Mouse (Mus musculus): ENCODE measurements around the gene Fignl1. TPM values are rescaled to one million over a fixed set of nuclear protein-coding genes. Genes with fewer than 3 reads are reported as not detected.
A peak's percentile ranks its signal among the peaks of the same experiment; 100 is the strongest.

The Fignl1 gene
- polyA plus RNA-seq, 1 experiment from 2014 or later = 122 TPM

DNA sequence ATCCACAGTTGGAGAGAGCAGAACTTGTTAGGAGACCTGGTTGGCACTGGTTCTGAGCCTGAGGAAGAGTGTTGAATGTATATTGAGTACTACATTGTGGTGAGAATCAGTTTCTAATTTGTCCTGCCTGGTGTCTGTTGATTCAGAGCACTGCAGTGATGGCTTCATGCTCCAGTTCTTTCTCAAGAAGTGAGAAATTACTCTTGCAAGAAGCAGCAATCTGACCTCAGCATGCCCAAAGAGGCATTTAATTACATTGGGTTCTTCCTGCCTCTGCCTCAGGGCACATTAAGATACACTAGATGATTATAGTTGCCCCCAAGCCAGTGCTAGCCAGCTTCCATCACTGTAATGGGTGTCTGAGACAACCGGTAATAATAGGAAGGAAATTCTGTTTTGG is 49.9 kb downstream of the Fignl1 start:
- no peaks in the 10 kb centered on the region for H3K4me1 ChIP-seq (replicated peaks; ENCODE audit: control insufficient read depth, insufficient read depth, low read length)
- no peak overlapping the region for H3K9ac ChIP-seq (ENCODE audit: low read depth, low read length)
- H3K4me2 ChIP-seq = no peak overlapping the region
- ATAC-seq (replicated peaks; ENCODE audit: low FRiP score) (no peak), DNase-seq (ENCODE audit: low spot score) (no peak)
- 90% methylated on average over 1 of the region's 1 CpGs for WGBS
- no peak overlapping the region for H3K4me3 ChIP-seq (ENCODE audit: low read depth, low read length)
- peaks cover 9% of the 10 kb centered on the region for H3K36me3 ChIP-seq (ENCODE audit: control insufficient read depth, insufficient read depth, low read length)
- H3K27me3 ChIP-seq (replicated peaks; ENCODE audit: control insufficient read depth, insufficient read depth, low read length) = no peaks in the 10 kb centered on the region
- H3K27ac ChIP-seq (ENCODE audit: low read depth, low read length) = no peak overlapping the region
- H3K9me3 ChIP-seq (ENCODE audit: control insufficient read depth, low read length) = no peaks in the 10 kb centered on the region

DNA sequence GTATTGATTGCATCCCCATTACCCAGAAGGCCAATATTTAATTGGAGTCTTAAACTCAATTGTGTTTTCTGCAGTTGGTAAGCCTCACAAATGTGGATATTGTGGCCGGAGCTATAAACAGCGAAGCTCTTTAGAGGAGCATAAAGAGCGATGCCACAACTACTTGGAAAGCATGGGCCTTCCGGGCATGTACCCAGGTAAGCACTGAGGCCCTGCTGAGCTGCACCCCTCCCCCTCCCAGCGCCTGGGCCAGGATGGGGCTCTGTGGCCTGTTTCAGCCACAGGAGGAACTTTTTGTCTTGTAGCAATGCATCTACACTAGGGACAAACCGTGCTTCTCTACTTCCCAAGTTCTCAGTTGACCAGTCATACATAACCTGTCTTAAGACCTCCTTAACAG is 50.6 kb downstream of the Fignl1 start:
- no peak overlapping the region for H3K4me2 ChIP-seq
- H3K9me3 ChIP-seq (ENCODE audit: control insufficient read depth, low read length) = no peaks in the 10 kb centered on the region
- no peak overlapping the region for H3K27ac ChIP-seq (ENCODE audit: low read depth, low read length)
- no peak for ATAC-seq (replicated peaks; ENCODE audit: low FRiP score)
- H3K9ac ChIP-seq (ENCODE audit: low read depth, low read length) = no peak overlapping the region
- no peaks in the 10 kb centered on the region for H3K27me3 ChIP-seq (replicated peaks; ENCODE audit: control insufficient read depth, insufficient read depth, low read length)
- no peaks in the 10 kb centered on the region for H3K4me1 ChIP-seq (replicated peaks; ENCODE audit: control insufficient read depth, insufficient read depth, low read length)
- H3K36me3 ChIP-seq (ENCODE audit: control insufficient read depth, insufficient read depth, low read length) = peaks cover 11% of the 10 kb centered on the region
- H3K4me3 ChIP-seq (ENCODE audit: low read depth, low read length) = no peak overlapping the region
- 82% methylated on average over 6 of the region's 6 CpGs for WGBS
- no peak for DNase-seq (ENCODE audit: low spot score)

DNA sequence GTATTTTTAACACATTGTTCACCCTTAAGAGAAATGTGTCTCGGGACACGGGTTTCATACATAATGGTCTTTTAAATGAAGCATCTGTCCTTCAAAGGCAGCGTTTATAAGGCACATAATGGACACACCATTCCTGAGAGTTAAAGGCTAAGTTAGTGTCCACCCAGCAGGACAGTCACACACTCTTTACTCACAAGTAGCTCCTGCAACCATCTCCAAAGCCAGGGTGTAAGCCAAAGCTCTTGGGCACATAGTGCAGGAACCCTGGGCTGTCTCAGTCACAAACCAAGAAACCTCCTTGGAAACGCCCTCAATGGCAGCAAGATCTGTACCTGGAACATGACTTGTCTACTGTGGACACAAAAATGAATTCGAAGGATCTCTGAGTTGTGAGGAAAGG is 55.9 kb downstream of the Fignl1 start:
- WGBS = 82% methylated on average over 5 of the region's 5 CpGs
- H3K9me3 ChIP-seq (ENCODE audit: control insufficient read depth, low read length) = no peaks in the 10 kb centered on the region
- H3K4me2 ChIP-seq = no peak overlapping the region
- ATAC-seq (replicated peaks; ENCODE audit: low FRiP score) (no peak), DNase-seq (ENCODE audit: low spot score) (no peak)
- no peak overlapping the region for H3K27ac ChIP-seq (ENCODE audit: low read depth, low read length)
- no peaks in the 10 kb centered on the region for H3K27me3 ChIP-seq (replicated peaks; ENCODE audit: control insufficient read depth, insufficient read depth, low read length)
- H3K36me3 ChIP-seq (ENCODE audit: control insufficient read depth, insufficient read depth, low read length) = peaks cover 5% of the 10 kb centered on the region
- no peaks in the 10 kb centered on the region for H3K4me1 ChIP-seq (replicated peaks; ENCODE audit: control insufficient read depth, insufficient read depth, low read length)
- H3K9ac ChIP-seq (ENCODE audit: low read depth, low read length) = no peak overlapping the region
- no peak overlapping the region for H3K4me3 ChIP-seq (ENCODE audit: low read depth, low read length)

DNA sequence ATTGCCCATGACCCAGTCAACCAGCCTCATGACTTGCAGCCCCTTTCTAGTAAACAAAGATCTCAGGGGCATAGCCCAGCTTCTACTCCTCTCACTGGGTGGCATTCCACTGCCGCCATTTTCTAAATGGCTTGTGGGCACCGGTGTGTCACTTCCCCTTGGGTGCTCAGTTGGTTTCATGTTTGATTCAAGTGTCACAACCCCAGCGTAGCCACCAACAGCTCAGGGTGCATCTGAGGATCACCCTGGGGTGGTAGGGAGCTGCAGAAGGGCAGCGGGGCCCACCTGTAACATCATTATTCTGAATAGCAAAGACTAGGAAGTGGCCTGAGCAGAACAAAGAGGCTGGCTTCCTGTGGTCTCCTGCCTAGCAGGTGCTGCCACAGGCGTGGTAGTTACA is 57.7 kb downstream of the Fignl1 start:
- no peak for ATAC-seq (replicated peaks; ENCODE audit: low FRiP score)
- Histone ChIP-seq H3K4me1 (replicated peaks; ENCODE audit: control insufficient read depth, insufficient read depth, low read length) (no peaks in the 10 kb centered on the region), H3K4me2 (no peak overlapping the region), H3K9me3 (ENCODE audit: control insufficient read depth, low read length) (no peaks in the 10 kb centered on the region), H3K27me3 (replicated peaks; ENCODE audit: control insufficient read depth, insufficient read depth, low read length) (no peaks in the 10 kb centered on the region), H3K4me3 (ENCODE audit: low read depth, low read length) (no peak overlapping the region), H3K36me3 (ENCODE audit: control insufficient read depth, insufficient read depth, low read length) (peaks cover 5% of the 10 kb centered on the region), H3K9ac (ENCODE audit: low read depth, low read length) (no peak overlapping the region), H3K27ac (ENCODE audit: low read depth, low read length) (no peak overlapping the region)
- 86% methylated on average over 5 of the region's 5 CpGs for WGBS
- DNase-seq (ENCODE audit: low spot score) = no peak

DNA sequence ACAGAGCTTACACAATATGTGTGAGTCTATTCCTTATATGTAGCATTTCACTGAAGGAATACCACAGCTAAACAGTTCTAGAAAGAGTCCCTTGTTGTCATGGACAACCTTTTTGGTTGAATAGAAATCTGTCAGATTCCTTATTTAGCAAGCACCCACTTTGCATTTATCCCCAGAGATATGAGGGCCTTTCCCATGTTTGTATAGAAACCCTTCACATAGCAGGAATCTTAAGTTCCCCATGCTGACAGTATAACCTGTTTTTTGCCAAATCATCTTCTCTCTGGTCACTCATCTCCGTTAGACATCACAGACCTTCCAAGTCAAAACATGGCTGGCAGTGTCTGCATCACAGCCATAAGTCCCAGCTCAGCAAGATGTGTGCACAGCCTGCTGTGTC is 64.5 kb downstream of the Fignl1 start:
- no peak overlapping the region for H3K27ac ChIP-seq (ENCODE audit: low read depth, low read length)
- no peaks in the 10 kb centered on the region for H3K9me3 ChIP-seq (ENCODE audit: control insufficient read depth, low read length)
- DNase-seq (ENCODE audit: low spot score) (no peak), ATAC-seq (replicated peaks; ENCODE audit: low FRiP score) (no peak)
- H3K9ac ChIP-seq (ENCODE audit: low read depth, low read length) = no peak overlapping the region
- 59% methylated on average over 1 of the region's 1 CpGs for WGBS
- no peaks in the 10 kb centered on the region; the same call in 1 of the 2 replicates for H3K36me3 ChIP-seq (ENCODE audit: control insufficient read depth, insufficient read depth, low read length)
- H3K4me2 ChIP-seq = no peak overlapping the region
- no peaks in the 10 kb centered on the region for H3K27me3 ChIP-seq (replicated peaks; ENCODE audit: control insufficient read depth, insufficient read depth, low read length)
- no peak overlapping the region for H3K4me3 ChIP-seq (ENCODE audit: low read depth, low read length)
- no peaks in the 10 kb centered on the region; the same call in 1 of the 2 replicates for H3K4me1 ChIP-seq (replicated peaks; ENCODE audit: control insufficient read depth, insufficient read depth, low read length)

DNA sequence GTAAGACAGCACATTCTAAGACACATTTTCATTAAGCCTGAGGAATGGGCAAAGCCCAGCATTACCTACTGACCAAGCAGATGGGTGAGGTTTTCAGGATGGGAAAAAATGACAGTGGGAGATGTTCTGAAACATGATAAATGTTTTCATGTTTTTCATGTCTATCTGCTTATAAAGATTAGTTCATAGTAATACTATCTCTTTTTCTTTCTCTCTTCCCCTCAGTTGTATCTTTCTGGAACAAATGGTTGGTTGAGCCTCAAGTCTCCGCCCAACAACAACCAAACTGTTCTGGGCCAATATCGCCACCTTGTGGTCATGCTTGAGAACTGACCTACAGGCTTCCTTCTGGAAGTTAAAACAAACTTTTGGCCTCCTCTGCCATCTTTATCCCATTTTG is 66.1 kb downstream of the Fignl1 start:
- peak overlapping the region; percentile 73 for H3K27ac ChIP-seq (ENCODE audit: low read depth, low read length)
- ATAC-seq (replicated peaks; ENCODE audit: low FRiP score) = peak; percentile 72

DNA sequence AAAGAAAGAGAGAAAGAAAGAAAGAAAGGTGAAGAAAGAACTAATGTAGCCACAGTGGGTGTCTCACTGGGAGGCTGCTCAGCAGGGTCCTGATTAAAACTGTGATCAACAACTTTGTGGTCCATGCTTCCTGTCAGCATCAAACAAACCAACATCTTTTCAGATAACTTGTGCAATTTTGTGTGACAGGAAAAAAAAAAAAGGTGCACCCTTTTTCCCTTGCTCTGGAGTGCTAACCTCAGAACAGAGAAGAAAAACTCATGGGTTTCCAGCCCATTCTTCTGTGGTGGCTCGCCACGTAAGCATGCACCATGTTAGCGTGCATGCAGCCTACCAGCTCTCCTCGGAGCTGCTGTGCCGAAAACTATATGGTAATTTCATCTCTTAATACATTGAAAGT is 67.2 kb downstream of the Fignl1 start:
- Histone ChIP-seq H3K27ac (ENCODE audit: low read depth, low read length) (no peak overlapping the region), H3K9ac (ENCODE audit: low read depth, low read length) (no peak overlapping the region), H3K4me3 (ENCODE audit: low read depth, low read length) (no peak overlapping the region), H3K4me1 (replicated peaks; ENCODE audit: control insufficient read depth, insufficient read depth, low read length) (peaks cover 3% of the 10 kb centered on the region; the same call in 1 of the 2 replicates), H3K27me3 (replicated peaks; ENCODE audit: control insufficient read depth, insufficient read depth, low read length) (no peaks in the 10 kb centered on the region), H3K4me2 (no peak overlapping the region), H3K9me3 (ENCODE audit: control insufficient read depth, low read length) (no peaks in the 10 kb centered on the region), H3K36me3 (ENCODE audit: control insufficient read depth, insufficient read depth, low read length) (no peaks in the 10 kb centered on the region; the same call in 1 of the 2 replicates)
- no peak for ATAC-seq (replicated peaks; ENCODE audit: low FRiP score)
- 86% methylated on average over 5 of the region's 5 CpGs for WGBS
- DNase-seq (ENCODE audit: low spot score) = no peak

More for the DNA sequence above, 66.1 kb downstream of the Fignl1 start:
- no peak overlapping the region for H3K4me2 ChIP-seq
- H3K36me3 ChIP-seq (ENCODE audit: control insufficient read depth, insufficient read depth, low read length) = no peaks in the 10 kb centered on the region; the same call in 1 of the 2 replicates
- H3K27me3 ChIP-seq (replicated peaks; ENCODE audit: control insufficient read depth, insufficient read depth, low read length) = no peaks in the 10 kb centered on the region
- H3K4me3 ChIP-seq (ENCODE audit: low read depth, low read length) = no peak overlapping the region
- H3K9ac ChIP-seq (ENCODE audit: low read depth, low read length) = no peak overlapping the region
- no peaks in the 10 kb centered on the region; the same call in 1 of the 2 replicates for H3K4me1 ChIP-seq (replicated peaks; ENCODE audit: control insufficient read depth, insufficient read depth, low read length)
- no peaks in the 10 kb centered on the region for H3K9me3 ChIP-seq (ENCODE audit: control insufficient read depth, low read length)
- 10% methylated on average over 2 of the region's 2 CpGs for WGBS
- no peak for DNase-seq (ENCODE audit: low spot score)

DNA sequence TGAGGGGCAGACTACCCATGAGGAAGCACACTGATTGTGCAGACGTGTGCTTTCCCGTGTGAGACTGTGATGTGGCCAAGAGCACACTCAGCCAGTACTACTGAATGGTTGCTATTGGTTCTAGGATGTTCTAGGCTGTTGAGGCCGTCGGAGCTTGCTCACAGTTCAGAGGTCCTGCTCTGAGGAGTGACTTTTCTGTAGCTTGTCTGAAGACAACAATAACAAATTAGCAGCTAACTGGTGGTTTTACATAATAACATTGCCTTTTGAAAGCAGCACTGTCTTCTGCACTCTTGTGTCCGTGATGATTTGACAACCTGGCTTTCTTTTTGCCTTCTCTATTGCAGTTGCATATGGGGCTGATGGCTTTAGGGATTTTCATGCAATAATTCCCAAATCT is 68.2 kb downstream of the Fignl1 start:
- Histone ChIP-seq H3K36me3 (ENCODE audit: control insufficient read depth, insufficient read depth, low read length) (no peaks in the 10 kb centered on the region; the same call in 1 of the 2 replicates), H3K4me1 (replicated peaks; ENCODE audit: control insufficient read depth, insufficient read depth, low read length) (peaks cover 7% of the 10 kb centered on the region)
- WGBS = 79% methylated on average over 5 of the region's 5 CpGs

DNA sequence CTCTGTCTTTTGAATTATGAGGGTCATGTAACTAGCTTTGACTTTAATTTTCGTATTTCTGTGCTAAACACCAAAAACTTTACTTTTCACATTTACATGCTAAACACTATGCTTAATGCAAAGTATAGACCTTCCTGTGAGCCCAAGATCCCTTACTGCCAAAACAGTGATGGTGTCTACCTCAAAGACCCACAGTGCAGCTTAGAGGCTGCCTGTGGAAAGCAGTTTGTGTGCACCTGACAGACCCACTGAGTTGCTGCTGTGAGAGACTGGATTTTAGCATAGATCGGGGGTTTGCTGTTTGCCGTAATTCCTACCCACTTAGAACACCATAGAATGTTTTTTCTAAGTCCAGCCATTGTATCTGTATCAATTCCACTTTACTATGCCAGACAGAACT is 69.7 kb downstream of the Fignl1 start:
- no peaks in the 10 kb centered on the region for H3K36me3 ChIP-seq (ENCODE audit: control insufficient read depth, insufficient read depth, low read length)
- no peak for ATAC-seq (replicated peaks; ENCODE audit: low FRiP score)
- H3K27me3 ChIP-seq (replicated peaks; ENCODE audit: control insufficient read depth, insufficient read depth, low read length) = no peaks in the 10 kb centered on the region

More for the DNA sequence above, 68.2 kb downstream of the Fignl1 start:
- DNase-seq (ENCODE audit: low spot score) (no peak), ATAC-seq (replicated peaks; ENCODE audit: low FRiP score) (no peak)
- H3K9ac ChIP-seq (ENCODE audit: low read depth, low read length) = no peak overlapping the region
- H3K27ac ChIP-seq (ENCODE audit: low read depth, low read length) = peak overlapping the region; percentile 34; the same call in 1 of the 2 replicates
- H3K27me3 ChIP-seq (replicated peaks; ENCODE audit: control insufficient read depth, insufficient read depth, low read length) = no peaks in the 10 kb centered on the region
- no peak overlapping the region for H3K4me3 ChIP-seq (ENCODE audit: low read depth, low read length)
- no peak overlapping the region for H3K4me2 ChIP-seq
- H3K9me3 ChIP-seq (ENCODE audit: control insufficient read depth, low read length) = no peaks in the 10 kb centered on the region

More for the DNA sequence above, 69.7 kb downstream of the Fignl1 start:
- H3K4me2 ChIP-seq = no peak overlapping the region
- peaks cover 21% of the 10 kb centered on the region for H3K4me1 ChIP-seq (replicated peaks; ENCODE audit: control insufficient read depth, insufficient read depth, low read length)
- WGBS = 85% methylated on average over 3 of the region's 3 CpGs
- H3K9ac ChIP-seq (ENCODE audit: low read depth, low read length) = no peak overlapping the region
- H3K4me3 ChIP-seq (ENCODE audit: low read depth, low read length) = no peak overlapping the region
- no peak overlapping the region for H3K27ac ChIP-seq (ENCODE audit: low read depth, low read length)
- no peak for DNase-seq (ENCODE audit: low spot score)
- H3K9me3 ChIP-seq (ENCODE audit: control insufficient read depth, low read length) = no peaks in the 10 kb centered on the region

All from liver, embryonic 11.5 days (tissue).